24 mouse cellular contexts compared by ENCODE assay signal in genomic region chr19:55702081-55702480, GRCm38 (mm10). TPM values are rescaled to one million over a fixed set of nuclear protein-coding genes. Genes with fewer than 3 reads are reported as not detected.
DNase-seq lines count a peak whose midpoint lies in the region; ATAC-seq and TF ChIP-seq lines count a peak whose summit lies in the region.
"Had no signal": no experiment of that assay in that cellular context is flagged by ENCODE, and none has a peak within 500 bp of the region (broad histone marks: within the 10 kb centered on the region; RNA-seq: fewer than 3 reads in every experiment).

No protein-coding gene starts in this region.

- no peak for DNase-seq in kidney, adult 8-10 months
- no peak for DNase-seq in testis, postnatal 10 days (ENCODE audit: low spot score)
- DNase-seq in cerebellum, adult 9-10 months, result no peak
- DNase-seq in heart, adult 9 months (ENCODE audit: low spot score in 2 of 2), result no peak
- DNase-seq: adrenal gland, adult 8-10 months; cerebellum, adult 2 months; cerebellum, postnatal 25 days; gastrocnemius, postnatal 10 days; heart, postnatal 36 days; kidney, postnatal 4 days; layer of hippocampus, postnatal 36 days; left cerebral cortex, postnatal 4 days; lung, adult 2 months; lung, postnatal 10 days; midbrain, embryonic 14.5 days; thymus, adult 18-20 months; thymus, postnatal 25 days had no signal

- H3K27ac ChIP-seq in kidney, embryonic 15.5 days, result 0 out of 2 replicates have a peak overlapping the region, but pooled peaks have one; percentile 85
- no peak overlapping the region for H3K27ac ChIP-seq in testis, adult 2 months (ENCODE audit: control insufficient read depth, insufficient read depth, low read depth, low read length)
- H3K27ac ChIP-seq in liver, embryonic 15.5 days (replicated peaks), result 0 out of 2 replicates have a peak overlapping the region, but pooled peaks have one; percentile 78
- H3K27ac ChIP-seq: forebrain, embryonic 13.5 days; hindbrain, embryonic 12.5 days had no signal

- no peak overlapping the region for H3K4me2 ChIP-seq in kidney, embryonic 15.5 days
- H3K4me2 ChIP-seq in liver, embryonic 15.5 days, result no peak overlapping the region
- H3K4me2 ChIP-seq: forebrain, embryonic 13.5 days; heart, embryonic 11.5 days; hindbrain, embryonic 12.5 days had no signal

- no peak for TF ChIP-seq CTCF in testis, adult 2 months (IDR thresholded peaks at IDR 0.05; ENCODE audit: control insufficient read depth, insufficient read depth, insufficient replicate concordance, low read depth, low read length)

- H3K4me1 ChIP-seq in kidney, embryonic 15.5 days, result peaks cover 31% of the 10 kb centered on the region
- H3K4me1 ChIP-seq in testis, adult 2 months (ENCODE audit: control insufficient read depth, insufficient read depth, low read length), result peaks cover 13% of the 10 kb centered on the region
- H3K4me1 ChIP-seq in liver, embryonic 15.5 days (replicated peaks), result peaks cover 16% of the 10 kb centered on the region

- no peaks in the 10 kb centered on the region for H3K36me3 ChIP-seq in kidney, embryonic 15.5 days
- no peaks in the 10 kb centered on the region for H3K36me3 ChIP-seq in testis, adult 2 months (ENCODE audit: control insufficient read depth, insufficient read depth, low read length)
- H3K36me3 ChIP-seq in liver, embryonic 15.5 days (replicated peaks), result no peaks in the 10 kb centered on the region
- H3K36me3 ChIP-seq: hindbrain, embryonic 12.5 days had no signal

- no peak overlapping the region for H3K9ac ChIP-seq in kidney, embryonic 15.5 days
- H3K9ac ChIP-seq in liver, embryonic 15.5 days, result no peak overlapping the region
- H3K9ac ChIP-seq: forebrain, embryonic 13.5 days; hindbrain, embryonic 12.5 days had no signal

- WGBS in kidney, embryonic 15.5 days, result 85% methylated on average over 4 of the region's 4 CpGs
- WGBS in liver, embryonic 15.5 days (ENCODE audit: insufficient replicate concordance), result 60% methylated on average over 4 of the region's 4 CpGs

- H3K4me3 ChIP-seq in kidney, embryonic 15.5 days (replicated peaks), result no peak overlapping the region
- H3K4me3 ChIP-seq in testis, adult 2 months (ENCODE audit: control insufficient read depth, low read depth, low read length), result peak overlapping the region; percentile 57
- H3K4me3 ChIP-seq in liver, embryonic 15.5 days (replicated peaks), result no peak overlapping the region
- H3K4me3 ChIP-seq: forebrain, embryonic 13.5 days; hindbrain, embryonic 12.5 days had no signal

- peaks cover 1% of the 10 kb centered on the region; the same call in 1 of the 2 replicates for H3K27me3 ChIP-seq in kidney, embryonic 15.5 days
- H3K27me3 ChIP-seq in testis, adult 2 months (ENCODE audit: control insufficient read depth, insufficient read depth, low read length), result no peaks in the 10 kb centered on the region
- H3K27me3 ChIP-seq in liver, embryonic 15.5 days, result no peaks in the 10 kb centered on the region

- no peak for TF ChIP-seq POLR2A in testis, adult 2 months (IDR thresholded peaks at IDR 0.05; ENCODE audit: control insufficient read depth, low read depth, low read length)

- H3K9me3 ChIP-seq in kidney, embryonic 15.5 days (replicated peaks), result no peaks in the 10 kb centered on the region
- no peaks in the 10 kb centered on the region for H3K9me3 ChIP-seq in liver, embryonic 15.5 days (replicated peaks)
- H3K9me3 ChIP-seq: forebrain, embryonic 13.5 days; hindbrain, embryonic 12.5 days had no signal

- ATAC-seq in kidney, embryonic 15.5 days (replicated peaks; ENCODE audit: low FRiP score), result no peak
- ATAC-seq in liver, embryonic 15.5 days (ENCODE audit: insufficient read depth), result no peak
- ATAC-seq: activated CD4-positive, CD25-positive, alpha-beta regulatory T cell, adult 4 months; forebrain, embryonic 13.5 days had no signal

RNA-seq across cellular contexts. Expression of gene Tcf7l2, which starts 39.5 kb away (rescaled TPM):
- polyA plus RNA-seq in kidney, embryonic 15.5 days (2015; fragmentation: Nextera tagmentation; extraction: Ambion mirVana), result 61.3 and 61.7 TPM in 2 replicates
- 6.1 and 6.2 TPM in 2 replicates for polyA plus RNA-seq in testis, adult 2 months (2012; rRNA removed)
- 18.1 and 19.3 TPM in 2 replicates for polyA plus RNA-seq in liver, embryonic 15.5 days (2015; fragmentation: Nextera tagmentation; extraction: Ambion mirVana)
